Mouse (Mus musculus): Measurements from ENCODE around the gene Saxo1. TPM values are rescaled to one million over a fixed set of nuclear protein-coding genes. Genes with fewer than 3 reads are reported as not detected.

Saxo1 gene
- total and polyA plus RNA-seq, 3 experiments = not detected

DNA sequence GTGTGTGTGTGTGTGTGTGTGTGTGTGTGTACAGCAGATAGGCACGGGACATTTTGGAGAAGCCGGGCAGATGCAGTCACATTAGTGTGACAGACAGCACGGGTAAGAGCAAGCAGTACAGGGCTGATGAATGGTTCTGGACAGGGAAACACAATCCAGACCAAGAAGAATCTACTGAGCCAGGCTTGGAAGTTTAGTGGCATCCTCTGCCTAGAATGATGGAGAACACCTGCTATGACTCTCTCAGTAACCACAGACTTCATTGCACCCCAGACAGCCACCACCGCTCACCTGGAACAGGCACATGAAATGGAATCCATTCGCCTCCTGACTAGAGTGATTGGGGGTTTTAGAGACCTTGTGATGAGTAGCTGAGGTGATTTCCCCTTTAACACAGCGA lies 38.2 kb downstream of the Saxo1 start:
- H3K79me2 ChIP-seq (replicated peaks; ENCODE audit: control insufficient read depth, extremely low read depth, insufficient read depth, poor library complexity, severe bottlenecking) = no peaks in the 10 kb centered on the region
- no peak overlapping the region for H3K9ac ChIP-seq (ENCODE audit: insufficient read depth, low read depth)
- dilution Hi-C loops (cut with MboI; ENCODE audit: extremely low pct_ligation_motif_present, extremely low pct_unique_long_range_greater_than_20kb, low sequenced_read_pairs) = no loop called here
- no peaks in the 10 kb centered on the region for H3K36me3 ChIP-seq (replicated peaks in 1 of 2; ENCODE audit: control insufficient read depth in 1 of 2, insufficient read depth in 1 of 2, low read length in 1 of 2)
- H3K27me3 ChIP-seq (replicated peaks) = no peaks in the 10 kb centered on the region
- no peak for TF ChIP-seq NELFE (IDR thresholded peaks at IDR 0.05; ENCODE audit: low read depth, low read length)
- TF ChIP-seq MAX (IDR thresholded peaks at IDR 0.05; ENCODE audit: low read length) = no peak
- no peak for TF ChIP-seq POLR2A (IDR thresholded peaks at IDR 0.05; ENCODE audit: low read depth, low read length)
- TF ChIP-seq ZKSCAN1 (IDR thresholded peaks at IDR 0.05; ENCODE audit: borderline replicate concordance, low read depth, low read length) = no peak
- TF ChIP-seq IRF4 (IDR thresholded peaks at IDR 0.05; ENCODE audit: low read depth, low read length) = no peak
- TF ChIP-seq TCF12 (IDR thresholded peaks at IDR 0.05; ENCODE audit: low read depth, low read length) = no peak
- no peak for TF ChIP-seq ZNF384 (IDR thresholded peaks at IDR 0.05; ENCODE audit: low read depth, low read length)
- no peak for TF ChIP-seq USF2 (conservative IDR thresholded peaks at IDR 0.05; ENCODE audit: low read depth, low read length)
- no peak for TF ChIP-seq HCFC1 (IDR thresholded peaks at IDR 0.05; ENCODE audit: low read depth, low read length)
- no peak for TF ChIP-seq GABPA (IDR thresholded peaks at IDR 0.05; ENCODE audit: insufficient replicate concordance, low read depth, low read length)
- no peak for TF ChIP-seq MYC (IDR thresholded peaks at IDR 0.05; ENCODE audit: low read depth, low read length)
- peaks cover 0 to 11% of the 10 kb centered on the region in 2 experiments; a peak in 2 of 4 replicates for H3K4me1 ChIP-seq (ENCODE audit: control insufficient read depth in 1 of 2, insufficient read depth in 2 of 2)
- H3K4me2 ChIP-seq (ENCODE audit: insufficient read depth, low read depth, poor library complexity, severe bottlenecking) = no peak overlapping the region
- in situ Hi-C loops (cut with MboI; ENCODE audit: low pct_ligation_motif_present, low pct_unique_long_range_greater_than_20kb, low sequenced_read_pairs) = no loop called here
- no peak for DNase-seq (ENCODE audit: extremely low read depth)
- H3K27ac ChIP-seq (ENCODE audit: insufficient read depth, low read depth) = no peak overlapping the region
- H3K9me3 ChIP-seq (replicated peaks; ENCODE audit: low read length) = no peaks in the 10 kb centered on the region
- H3K4me3 ChIP-seq (replicated peaks in 1 of 3; ENCODE audit: low read depth in 2 of 3, low read length in 2 of 3, poor library complexity in 1 of 3) = no peak overlapping the region

DNA sequence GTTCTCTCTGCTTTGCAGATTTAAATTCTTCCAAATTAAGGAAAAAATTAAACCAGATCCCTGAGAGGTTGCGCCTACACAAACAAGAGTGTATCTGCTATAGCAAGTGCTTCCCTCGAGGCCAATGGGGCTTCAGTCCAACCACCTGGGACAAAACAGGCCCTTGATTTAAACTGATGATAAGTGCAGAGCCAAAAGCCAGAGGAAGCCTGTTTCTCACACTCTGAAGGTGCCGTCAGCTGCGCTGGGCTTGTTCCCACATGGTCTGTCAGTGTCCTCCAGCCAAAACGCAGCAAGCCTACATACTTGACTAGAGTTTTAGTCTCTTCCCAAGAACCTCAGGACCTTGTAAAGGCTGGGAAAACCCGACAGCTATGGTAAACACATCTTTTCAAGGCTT lies 53.5 kb downstream of the Saxo1 start:
- dilution Hi-C loops (cut with MboI; ENCODE audit: extremely low pct_ligation_motif_present, extremely low pct_unique_long_range_greater_than_20kb, low sequenced_read_pairs) (no loop called here), in situ Hi-C loops (cut with MboI; ENCODE audit: low pct_ligation_motif_present, low pct_unique_long_range_greater_than_20kb, low sequenced_read_pairs) (no loop called here)
- Histone ChIP-seq H3K79me2 (replicated peaks; ENCODE audit: control insufficient read depth, extremely low read depth, insufficient read depth, poor library complexity, severe bottlenecking) (no peaks in the 10 kb centered on the region), H3K4me3 (replicated peaks in 1 of 3; ENCODE audit: low read depth in 2 of 3, low read length in 2 of 3, poor library complexity in 1 of 3) (no peak overlapping the region), H3K36me3 (replicated peaks in 1 of 2; ENCODE audit: control insufficient read depth in 1 of 2, insufficient read depth in 1 of 2, low read length in 1 of 2) (no peaks in the 10 kb centered on the region), H3K9ac (ENCODE audit: insufficient read depth, low read depth) (no peak overlapping the region), H3K9me3 (replicated peaks; ENCODE audit: low read length) (no peaks in the 10 kb centered on the region), H3K27ac (ENCODE audit: insufficient read depth, low read depth) (no peak overlapping the region), H3K4me1 (ENCODE audit: control insufficient read depth in 1 of 2, insufficient read depth in 2 of 2) (peaks cover 0 to 10% of the 10 kb centered on the region in 2 experiments; a peak in 2 of 4 replicates), H3K4me2 (ENCODE audit: insufficient read depth, low read depth, poor library complexity, severe bottlenecking) (no peak overlapping the region), H3K27me3 (replicated peaks) (no peaks in the 10 kb centered on the region)
- TF ChIP-seq ZMIZ1 (IDR thresholded peaks at IDR 0.05; ENCODE audit: low read depth, low read length) (no peak), MAZ (IDR thresholded peaks at IDR 0.05; ENCODE audit: low read depth, low read length) (no peak), EP300 (IDR thresholded peaks at IDR 0.05; ENCODE audit: low read length) (no peak), E2F4 (IDR thresholded peaks at IDR 0.05; ENCODE audit: insufficient replicate concordance, low read depth, low read length) (no peak), CHD2 (IDR thresholded peaks at IDR 0.05; ENCODE audit: low read length) (no peak), MEF2A (IDR thresholded peaks at IDR 0.05; ENCODE audit: borderline replicate concordance, low read depth, low read length) (no peak), POLR2A (IDR thresholded peaks at IDR 0.05; ENCODE audit: low read depth, low read length) (no peak), IRF4 (IDR thresholded peaks at IDR 0.05; ENCODE audit: low read depth, low read length) (no peak), JUND (conservative IDR thresholded peaks at IDR 0.05; ENCODE audit: low read depth, low read length) (no peak), SIN3A (IDR thresholded peaks at IDR 0.05; ENCODE audit: low read length) (no peak), BHLHE40 (IDR thresholded peaks at IDR 0.05; ENCODE audit: low read depth, low read length) (no peak), RAD21 (IDR thresholded peaks at IDR 0.05; ENCODE audit: low read depth, low read length) (no peak), MYC (IDR thresholded peaks at IDR 0.05; ENCODE audit: low read depth, low read length) (no peak), ELF1 (IDR thresholded peaks at IDR 0.05; ENCODE audit: low read depth, low read length) (no peak), ZNF384 (IDR thresholded peaks at IDR 0.05; ENCODE audit: low read depth, low read length) (no peak), SMC3 (IDR thresholded peaks at IDR 0.05; ENCODE audit: low read depth, low read length) (no peak), RCOR1 (conservative IDR thresholded peaks at IDR 0.05; ENCODE audit: low read depth, low read length) (no peak)
- no peak for DNase-seq (ENCODE audit: extremely low read depth)

Measured in CH12.LX (cell line).